ENCODE assay signal across 31 mouse cellular contexts in the genomic region with DNA sequence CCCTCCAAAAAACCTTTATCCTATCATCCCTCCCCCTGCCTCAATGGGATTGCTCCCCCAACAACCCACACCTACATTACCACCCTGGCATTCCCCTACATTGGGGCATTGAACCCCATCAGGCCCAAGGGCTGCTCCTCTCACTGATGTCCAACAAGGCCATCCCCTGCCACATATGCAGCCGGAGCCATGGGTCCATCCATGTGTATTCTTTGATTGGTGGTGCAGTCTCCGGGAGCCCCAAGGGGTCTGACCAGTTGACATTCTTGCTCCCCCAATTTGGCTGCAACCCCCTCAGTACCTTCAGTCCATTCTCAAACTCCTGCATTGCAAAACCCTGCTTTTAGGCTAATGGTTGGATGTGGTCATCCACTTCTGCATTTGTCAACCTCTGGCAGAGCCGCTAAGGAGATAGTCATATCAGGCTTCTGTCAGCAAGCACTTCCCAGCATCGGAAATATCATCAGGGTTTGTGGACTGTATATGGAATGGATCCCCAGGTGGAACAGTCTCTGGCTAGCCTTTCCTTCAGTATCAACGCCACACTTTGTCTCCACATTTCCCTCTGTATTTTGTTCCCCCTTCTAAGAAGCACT. TPM values are rescaled to one million over a fixed set of nuclear protein-coding genes. Genes with fewer than 3 reads are reported as not detected.
DNase-seq lines count a peak whose midpoint lies in the region; ATAC-seq lines count a peak whose summit lies in the region.
"Had no signal": no experiment of that assay in that cellular context is flagged by ENCODE, and none has a peak within 500 bp of the region (broad histone marks: within the 10 kb centered on the region; RNA-seq: fewer than 3 reads in every experiment).

No protein-coding gene starts in this region.

- H3K9me3 ChIP-seq in forebrain, embryonic 11.5 days (ENCODE audit: control insufficient read depth, low read length): peaks cover 2% of the 10 kb centered on the region
- no peaks in the 10 kb centered on the region for H3K9me3 ChIP-seq in forebrain, embryonic 16.5 days (ENCODE audit: control insufficient read depth, low read length)
- peaks cover 3% of the 10 kb centered on the region; the same call in 1 of the 2 replicates for H3K9me3 ChIP-seq in hindbrain, embryonic 12.5 days (replicated peaks)
- peaks cover 13% of the 10 kb centered on the region for H3K9me3 ChIP-seq in hindbrain, embryonic 10.5 days
- H3K9me3 ChIP-seq in midbrain, embryonic 14.5 days (ENCODE audit: control insufficient read depth, low read length): peaks cover 5% of the 10 kb centered on the region; the same call in 1 of the 2 replicates
- H3K9me3 ChIP-seq in midbrain, embryonic 13.5 days: 0 out of 2 replicates have a peak, but pooled peaks cover 9% of the 10 kb centered on the region

- no peak overlapping the region for H3K4me3 ChIP-seq in forebrain, embryonic 11.5 days (ENCODE audit: low read depth, low read length)
- H3K4me3 ChIP-seq in forebrain, embryonic 16.5 days (replicated peaks; ENCODE audit: low read length): no peak overlapping the region
- H3K4me3 ChIP-seq in hindbrain, embryonic 12.5 days: no peak overlapping the region
- H3K4me3 ChIP-seq in hindbrain, embryonic 10.5 days: no peak overlapping the region
- no peak overlapping the region for H3K4me3 ChIP-seq in midbrain, embryonic 14.5 days (replicated peaks; ENCODE audit: low read depth, low read length)
- H3K4me3 ChIP-seq in midbrain, embryonic 13.5 days (replicated peaks): no peak overlapping the region
- H3K4me3 ChIP-seq: embryonic facial prominence, embryonic 15.5 days; lung, embryonic 15.5 days; neural tube, embryonic 12.5 days had no signal

- no peak overlapping the region; the same call in 1 of the 2 replicates for H3K9ac ChIP-seq in forebrain, embryonic 11.5 days (ENCODE audit: low read length)
- no peak overlapping the region for H3K9ac ChIP-seq in forebrain, embryonic 16.5 days (replicated peaks; ENCODE audit: low read depth, low read length)
- no peak overlapping the region for H3K9ac ChIP-seq in hindbrain, embryonic 12.5 days
- no peak overlapping the region for H3K9ac ChIP-seq in midbrain, embryonic 14.5 days (replicated peaks; ENCODE audit: low read length)
- H3K9ac ChIP-seq in midbrain, embryonic 13.5 days (replicated peaks): no peak overlapping the region
- H3K9ac ChIP-seq: embryonic facial prominence, embryonic 15.5 days; lung, embryonic 15.5 days; neural tube, embryonic 12.5 days had no signal

- H3K4me1 ChIP-seq in forebrain, embryonic 11.5 days (replicated peaks; ENCODE audit: control insufficient read depth, insufficient read depth, low read length): no peaks in the 10 kb centered on the region
- H3K4me1 ChIP-seq in forebrain, embryonic 16.5 days (replicated peaks; ENCODE audit: control insufficient read depth, insufficient read depth, low read length): no peaks in the 10 kb centered on the region
- no peaks in the 10 kb centered on the region for H3K4me1 ChIP-seq in hindbrain, embryonic 12.5 days
- H3K4me1 ChIP-seq in hindbrain, embryonic 10.5 days (replicated peaks): no peaks in the 10 kb centered on the region
- H3K4me1 ChIP-seq in midbrain, embryonic 14.5 days (ENCODE audit: control insufficient read depth, insufficient read depth, low read length): no peaks in the 10 kb centered on the region
- no peaks in the 10 kb centered on the region for H3K4me1 ChIP-seq in midbrain, embryonic 13.5 days (replicated peaks)
- H3K4me1 ChIP-seq: embryonic facial prominence, embryonic 15.5 days; lung, embryonic 15.5 days; neural tube, embryonic 12.5 days had no signal

- ATAC-seq in forebrain, embryonic 11.5 days (replicated peaks; ENCODE audit: low FRiP score): peak; percentile 61
- ATAC-seq in forebrain, embryonic 16.5 days: no peak
- peak; percentile 35; the same call in 1 of the 2 replicates for ATAC-seq in hindbrain, embryonic 12.5 days (ENCODE audit: low FRiP score)
- 0 out of 2 replicates have a peak, but pooled peaks have one; percentile 43 for ATAC-seq in midbrain, embryonic 14.5 days (ENCODE audit: low FRiP score, low TSS enrichment)
- no peak for ATAC-seq in midbrain, embryonic 13.5 days
- peak; percentile 64 for ATAC-seq in megakaryocyte progenitor cell, adult 5-6 weeks (replicated peaks; ENCODE audit: poor library complexity)
- ATAC-seq: activated CD4-positive, CD25-positive, alpha-beta regulatory T cell, adult 4 months; CD4-positive, CD25-positive, alpha-beta regulatory T cell, adult 4 months had no signal

- no peaks in the 10 kb centered on the region for H3K27me3 ChIP-seq in forebrain, embryonic 11.5 days (ENCODE audit: control insufficient read depth, insufficient read depth, low read length)
- H3K27me3 ChIP-seq in forebrain, embryonic 16.5 days (replicated peaks; ENCODE audit: control insufficient read depth, insufficient read depth, low read length): no peaks in the 10 kb centered on the region
- H3K27me3 ChIP-seq in hindbrain, embryonic 12.5 days: no peaks in the 10 kb centered on the region
- no peaks in the 10 kb centered on the region for H3K27me3 ChIP-seq in hindbrain, embryonic 10.5 days (ENCODE audit: insufficient read depth, poor library complexity, severe bottlenecking)
- H3K27me3 ChIP-seq in midbrain, embryonic 14.5 days (ENCODE audit: control insufficient read depth, insufficient read depth, low read length): no peaks in the 10 kb centered on the region
- H3K27me3 ChIP-seq in midbrain, embryonic 13.5 days: no peaks in the 10 kb centered on the region
- H3K27me3 ChIP-seq: embryonic facial prominence, embryonic 15.5 days; lung, embryonic 15.5 days; neural tube, embryonic 12.5 days had no signal

- no peak for DNase-seq in forebrain, embryonic 11.5 days (ENCODE audit: low spot score)
- DNase-seq in hindbrain, embryonic 10.5 days (ENCODE audit: low spot score): no peak
- no peak for DNase-seq in midbrain, embryonic 14.5 days
- no peak for DNase-seq in cerebellum, postnatal 4 days (ENCODE audit: low spot score in 2 of 2)
- DNase-seq: adrenal gland, postnatal 10 days; cerebellum, adult 9-11 months; heart, adult 18-20 months; heart, postnatal 10 days; kidney, adult 2 months; kidney, postnatal 10 days; right cerebral cortex, adult 18-20 months; thymus, postnatal 36 days had no signal

- 91% methylated on average over 5 of the region's 5 CpGs for WGBS in forebrain, embryonic 11.5 days
- WGBS in forebrain, embryonic 16.5 days: 94% methylated on average over 5 of the region's 5 CpGs
- 94% methylated on average over 5 of the region's 5 CpGs for WGBS in hindbrain, embryonic 12.5 days
- WGBS in hindbrain, embryonic 10.5 days: 91% methylated on average over 5 of the region's 5 CpGs
- WGBS in midbrain, embryonic 14.5 days: 93% methylated on average over 5 of the region's 5 CpGs
- WGBS in midbrain, embryonic 13.5 days: 93% methylated on average over 5 of the region's 5 CpGs

- no peak overlapping the region for H3K4me2 ChIP-seq in forebrain, embryonic 11.5 days (ENCODE audit: low read depth, low read length, severe bottlenecking)
- no peak overlapping the region for H3K4me2 ChIP-seq in forebrain, embryonic 16.5 days (ENCODE audit: low read length)
- H3K4me2 ChIP-seq in hindbrain, embryonic 12.5 days (replicated peaks): no peak overlapping the region
- H3K4me2 ChIP-seq in midbrain, embryonic 14.5 days (ENCODE audit: low read length): no peak overlapping the region
- no peak overlapping the region for H3K4me2 ChIP-seq in midbrain, embryonic 13.5 days (replicated peaks)
- H3K4me2 ChIP-seq: embryonic facial prominence, embryonic 15.5 days; lung, embryonic 15.5 days; neural tube, embryonic 12.5 days had no signal

- H3K27ac ChIP-seq in forebrain, embryonic 11.5 days (ENCODE audit: low read depth, low read length): no peak overlapping the region
- no peak overlapping the region for H3K27ac ChIP-seq in forebrain, embryonic 16.5 days (ENCODE audit: low read length)
- no peak overlapping the region for H3K27ac ChIP-seq in hindbrain, embryonic 12.5 days
- no peak overlapping the region for H3K27ac ChIP-seq in hindbrain, embryonic 10.5 days
- H3K27ac ChIP-seq in midbrain, embryonic 14.5 days (replicated peaks; ENCODE audit: low read depth, low read length): no peak overlapping the region
- H3K27ac ChIP-seq in midbrain, embryonic 13.5 days: no peak overlapping the region
- H3K27ac ChIP-seq: embryonic facial prominence, embryonic 15.5 days; lung, embryonic 15.5 days; neural tube, embryonic 12.5 days had no signal

- H3K36me3 ChIP-seq in forebrain, embryonic 11.5 days (ENCODE audit: control insufficient read depth, insufficient read depth, low read length): no peaks in the 10 kb centered on the region
- H3K36me3 ChIP-seq in forebrain, embryonic 16.5 days (ENCODE audit: control insufficient read depth, insufficient read depth): no peaks in the 10 kb centered on the region
- no peaks in the 10 kb centered on the region for H3K36me3 ChIP-seq in hindbrain, embryonic 12.5 days
- no peaks in the 10 kb centered on the region for H3K36me3 ChIP-seq in hindbrain, embryonic 10.5 days
- no peaks in the 10 kb centered on the region for H3K36me3 ChIP-seq in midbrain, embryonic 14.5 days (ENCODE audit: control insufficient read depth, insufficient read depth, low read length)
- no peaks in the 10 kb centered on the region for H3K36me3 ChIP-seq in midbrain, embryonic 13.5 days
- H3K36me3 ChIP-seq: embryonic facial prominence, embryonic 15.5 days; lung, embryonic 15.5 days; neural tube, embryonic 12.5 days had no signal

RNA-seq across cellular contexts. Expression of a gene that starts 20.0 kb away (rescaled TPM):
- polyA plus RNA-seq in forebrain, embryonic 11.5 days (2014; fragmentation: Nextera tagmentation; extraction: Ambion mirVana): not detected in 2 replicates
- polyA plus RNA-seq in forebrain, embryonic 16.5 days (2015; fragmentation: Nextera tagmentation; extraction: Ambion mirVana): not detected in 2 replicates
- polyA plus RNA-seq in hindbrain, embryonic 12.5 days (2016; fragmentation: Nextera tagmentation; extraction: Ambion mirVana): not detected in 2 replicates
- polyA plus RNA-seq in hindbrain, embryonic 10.5 days (2016; fragmentation: Nextera tagmentation; extraction: Ambion mirVana): not detected in 2 replicates
- polyA plus RNA-seq in midbrain, embryonic 14.5 days (2014; fragmentation: Nextera tagmentation; extraction: Ambion mirVana): not detected in 2 replicates
- polyA plus RNA-seq in midbrain, embryonic 13.5 days (2015; fragmentation: Nextera tagmentation; extraction: Ambion mirVana): not detected in 2 replicates
- total RNA-seq in megakaryocyte progenitor cell, adult 5-6 weeks (2015): not detected in 2 replicates
- not detected in 2 replicates for total RNA-seq in megakaryocyte progenitor cell, adult 5-6 weeks (2017)
- total RNA-seq: adrenal gland, postnatal 10 days; ES-E14; gastrocnemius, adult 8-10 months; heart, adult 18-20 months; heart, postnatal 10 days; layer of hippocampus, adult 18-20 months; layer of hippocampus, postnatal 25 days; left cerebral cortex, postnatal 25 days; liver, adult 2 months; monocyte, adult 5-6 weeks had no signal
- polyA plus RNA-seq: activated CD4-positive, CD25-positive, alpha-beta regulatory T cell, adult 4 months; brain, embryonic 14.5 days; CD4-positive, CD25-positive, alpha-beta regulatory T cell, adult 4 months; frontal cortex, adult 2 months; liver, adult 2 months; neural tube, embryonic 12.5 days; small intestine, adult 2 months had no signal

Comparison
In these comparisons a context has a peak if more than half of its experiments do, and no peak if none do; other contexts are left out.
1. ATAC-seq: peak in forebrain, embryonic 11.5 days (single experiment), hindbrain, embryonic 12.5 days (single experiment), midbrain, embryonic 14.5 days (single experiment) and megakaryocyte progenitor cell, adult 5-6 weeks (single experiment); none in forebrain, embryonic 16.5 days (single experiment) and midbrain, embryonic 13.5 days (single experiment).